Mouse (Mus musculus) inflammation-experienced regulatory T-cells (primary cell): ENCODE data around the gene 4930579G24Rik. TPM values are rescaled to one million over a fixed set of nuclear protein-coding genes. Genes with fewer than 3 reads are reported as not detected.

ENCODE experiments used
- polyA plus RNA-seq, 2 experiments: library from polyadenylated mRNA; unstranded; fragments of 100-300 nt; shearing (Covaris generic); gene quantifications; one replicate each; pipeline ENCODE4 v1.2.1; 2017

4930579G24Rik gene
- polyA plus RNA-seq = 1 to 10 TPM; 5.5 to 6.8 TPM

DNA sequence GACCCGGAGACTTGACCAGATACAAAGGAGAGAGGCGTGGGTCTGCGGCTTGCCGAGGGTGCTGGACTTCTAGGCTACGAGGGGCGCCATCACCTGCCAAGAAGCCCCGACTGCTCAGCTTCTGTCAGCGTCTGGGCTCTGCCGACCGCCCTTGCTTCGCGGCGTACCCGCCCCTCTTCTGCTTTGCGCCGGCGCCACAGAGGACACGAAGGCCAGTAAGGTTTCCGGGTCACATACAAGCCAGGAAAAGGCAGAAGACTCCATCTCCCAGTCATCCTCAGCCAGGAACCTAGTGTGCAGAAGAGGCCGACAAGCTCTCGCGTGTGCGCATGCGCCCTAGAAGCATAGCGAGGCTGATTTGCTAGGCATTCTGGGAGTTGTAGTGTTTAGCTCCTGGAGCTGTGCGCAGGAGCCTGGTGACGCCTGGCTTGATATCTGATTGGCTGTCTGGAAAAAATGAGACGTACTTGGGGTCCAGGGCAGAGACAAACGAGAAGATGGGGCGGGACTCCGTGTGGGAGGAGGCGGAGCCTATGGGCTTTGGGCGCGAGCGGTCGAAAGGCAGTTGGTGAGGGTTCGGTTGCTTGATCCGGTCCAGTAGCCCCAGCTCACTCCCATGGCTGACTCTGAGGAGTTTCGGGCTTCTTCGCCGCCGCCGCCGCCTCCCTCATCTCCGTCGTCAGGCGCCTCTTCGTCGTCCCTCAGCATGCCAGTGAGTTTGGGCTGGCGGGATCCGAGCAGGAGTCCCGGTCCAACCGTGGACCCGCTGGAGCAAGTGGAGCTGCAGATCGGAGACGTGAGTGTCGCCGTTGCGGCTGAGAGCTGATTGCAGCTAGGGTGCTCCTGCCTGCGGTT lies at the start of gene 4930579G24Rik:
TSS of gene 4930579G24Rik (plus strand) at position 519 of the 855 bp plus-strand sequence.

DNA sequence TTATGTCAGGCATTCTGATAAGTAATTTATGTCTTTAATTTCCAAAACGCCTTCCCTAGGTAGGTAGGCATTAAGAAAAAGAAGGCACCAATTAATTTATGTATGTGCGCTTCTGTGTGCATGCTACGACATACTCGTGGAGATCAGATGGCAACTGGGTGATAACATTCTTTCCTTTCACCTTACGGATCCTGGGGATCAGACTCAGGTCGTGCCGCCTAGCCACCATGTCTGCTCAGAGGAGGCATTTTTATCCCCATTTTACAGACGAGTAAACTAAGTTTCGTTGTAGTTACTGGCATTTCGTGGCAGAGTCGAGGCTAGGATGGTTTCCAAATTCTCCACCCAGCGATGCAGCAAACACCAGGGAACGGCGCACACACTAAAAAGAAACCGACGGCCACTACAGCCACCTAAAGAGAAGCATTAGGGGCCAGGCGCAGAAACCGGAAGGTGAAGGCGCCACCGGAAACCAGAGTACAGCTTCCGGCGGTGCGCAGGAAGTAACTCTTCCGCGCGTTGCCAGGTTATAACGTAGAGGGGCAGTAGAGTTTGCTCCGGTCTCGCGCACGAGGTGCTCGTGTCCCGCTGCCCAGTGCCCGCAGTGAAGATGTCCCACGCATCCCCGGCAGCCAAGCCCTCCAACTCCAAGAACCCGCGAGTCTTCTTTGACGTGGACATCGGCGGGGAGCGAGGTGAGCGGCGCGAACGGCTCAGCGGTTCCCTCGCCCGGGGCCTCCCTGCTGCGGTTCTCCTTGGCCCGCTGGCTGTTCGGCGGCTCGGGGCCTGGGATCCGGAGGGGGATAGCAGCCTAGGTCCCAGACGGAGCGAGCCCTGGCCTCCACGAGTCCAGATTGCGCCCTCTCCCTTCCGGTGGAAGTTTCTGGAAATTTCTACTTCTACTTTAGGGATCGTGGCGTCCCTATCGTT lies 37.8 kb upstream of the 4930579G24Rik start, which contains the start of gene Ppid:
TSS of gene Ppid (plus strand) at position 480 of the 930 bp plus-strand sequence.

DNA sequence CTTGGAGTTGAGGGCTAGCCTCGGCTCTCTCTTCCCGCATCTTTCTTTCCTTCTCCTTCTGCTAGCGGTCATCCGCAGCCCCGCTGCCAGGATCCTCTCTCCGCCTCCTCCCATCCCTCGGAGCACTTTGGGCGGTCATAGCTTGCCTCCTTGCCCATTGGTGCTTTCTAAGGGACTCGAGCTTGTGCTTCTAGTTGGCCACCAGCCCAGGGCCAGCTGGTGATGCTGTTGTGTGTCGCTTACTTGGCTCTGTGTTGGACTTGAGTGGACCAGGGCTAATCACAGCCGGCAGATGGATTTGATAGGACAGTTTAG lies 494 bp downstream of the 4930579G24Rik start, which contains the start of gene Etfdh:
TSS of gene Etfdh (minus strand) at position 85 of the 315 bp plus-strand sequence.

Other genes starting within 250 kb of the 4930579G24Rik start
- gene Fnip2, start 61.3 kb upstream of the 4930579G24Rik start, polyA plus RNA-seq = 1 to 10 TPM; 1.1 to 1.5 TPM
- gene Ppid, start 37.7 kb upstream of the 4930579G24Rik start, polyA plus RNA-seq = 100 to 1,000 TPM in 1 of 2 experiments, 10 to 100 TPM in 1; 95.6 to 125 TPM
- gene Etfdh, start 421 bp downstream of the 4930579G24Rik start, polyA plus RNA-seq = 10 to 100 TPM; 36.1 to 36.3 TPM
- gene Rxfp1, start 108.8 kb downstream of the 4930579G24Rik start, polyA plus RNA-seq = under 1 TPM; 0.31 to 0.41 TPM
- 1 to 10 TPM in 1 of 2 experiments, under 1 TPM in 1; 0.33 to 2.3 TPM for gene Tmem144, start 223.7 kb downstream of the 4930579G24Rik start, polyA plus RNA-seq